Mouse (Mus musculus) intestine, embryonic 16.5 days (tissue): Measurements from ENCODE around the gene Mrrf. TPM values are rescaled to one million over a fixed set of nuclear protein-coding genes. Genes with fewer than 3 reads are reported as not detected.

Source experiments
- ATAC-seq: fragments of 200-750 bp; cut with Nextera tagmentation; 2 replicates; pipeline ENCODE4 v1.8.0; 2017; ENCODE audit warnings: moderate TSS enrichment, moderate library complexity
- H3K27ac ChIP-seq: fragments of 300-500 bp; sonication (generic); 2 replicates; pipeline ENCODE4 v1.5.1; 2014; ENCODE audit warnings: mild to moderate bottlenecking, low read length
- H3K27me3 ChIP-seq: fragments of 300-500 bp; sonication (generic); replicated peaks from 2 replicates; pipeline ENCODE4 v1.6.1; 2014; ENCODE audit warnings: low read length, control low read depth, mixed read lengths; ENCODE audit not compliant: control insufficient read depth, insufficient read depth
- H3K36me3 ChIP-seq: fragments of 300-500 bp; sonication (generic); 2 replicates; pipeline ENCODE4 v1.6.1; 2014; ENCODE audit warnings: low read length, control low read depth; ENCODE audit not compliant: control insufficient read depth, insufficient read depth
- H3K4me1 ChIP-seq: fragments of 300-500 bp; sonication (generic); 2 replicates; pipeline ENCODE4 v1.6.1; 2014; ENCODE audit warnings: low read length, control low read depth, mixed read lengths; ENCODE audit not compliant: control insufficient read depth, insufficient read depth
- H3K4me2 ChIP-seq: fragments of 300-500 bp; sonication (generic); 2 replicates; pipeline ENCODE4 v1.6.1; 2014; ENCODE audit warnings: low read depth, low read length, control low read depth
- H3K4me3 ChIP-seq: fragments of 300-500 bp; sonication (generic); 2 replicates; pipeline ENCODE4 v1.5.1; 2014; ENCODE audit warnings: mild to moderate bottlenecking, low read length
- H3K9ac ChIP-seq: fragments of 300-500 bp; sonication (generic); 2 replicates; pipeline ENCODE4 v1.6.1; 2014; ENCODE audit warnings: low read depth, low read length
- H3K9me3 ChIP-seq: fragments of 300-500 bp; sonication (generic); 2 replicates; pipeline ENCODE4 v1.6.1; 2016; ENCODE audit warnings: low read length, control low read depth; ENCODE audit not compliant: control insufficient read depth
- WGBS: fragments of 180-500 bp; shearing (Covaris S2); extraction: QIAGEN DNeasy Blood & Tissue Kit; methylation state at CpG from one replicate; pipeline ENCODE4 v1.1.7; 2014; 5-methylcytosine and 5-hydroxymethylcytosine counted together
- polyA plus RNA-seq: library from polyadenylated mRNA; unstranded; fragments of >200 nt; fragmentation: Nextera tagmentation; extraction: Ambion mirVana; gene quantifications from 2 replicates; pipeline ENCODE4 v1.2.1, GENCODE M21; 2015

Gene Mrrf
- polyA plus RNA-seq, 1 experiment from 2014 or later: 32.3 TPM

GRCm38 (mm10) chr2:36203011-36203825 is 67.0 kb downstream of the Mrrf start:
- WGBS: 1% methylated on average over 39 of the region's 39 CpGs
- Histone ChIP-seq H3K27me3 (peaks cover 25% of the 10 kb centered on the region), H3K4me1 (peaks cover 20% of the 10 kb centered on the region), H3K4me3 (peak overlapping the region; percentile 41), H3K36me3 (no peaks in the 10 kb centered on the region), H3K27ac (no peak overlapping the region), H3K9me3 (no peaks in the 10 kb centered on the region), H3K4me2 (peak overlapping the region; percentile 85), H3K9ac (peak overlapping the region; percentile 50; the same call in 1 of the 2 replicates)
- peak; percentile 43; the same call in 1 of the 2 replicates for ATAC-seq

- Histone ChIP-seq H3K4me2 (no peak overlapping the region), H3K36me3 (no peaks in the 10 kb centered on the region), H3K4me3 (no peak overlapping the region), H3K9ac (no peak overlapping the region), H3K4me1 (peaks cover 13% of the 10 kb centered on the region), H3K27me3 (peaks cover 31% of the 10 kb centered on the region), H3K9me3 (no peaks in the 10 kb centered on the region), H3K27ac (no peak overlapping the region)
- ATAC-seq: no peak
- WGBS: 62% methylated on average over 4 of the region's 4 CpGs
Observed at GRCm38 (mm10) chr2:36204595-36204994, 68.4 kb downstream of the Mrrf start.

GRCm38 (mm10) chr2:36207071-36207470 is 70.9 kb downstream of the Mrrf start:
- H3K9ac ChIP-seq: no peak overlapping the region

GRCm38 (mm10) chr2:36210796-36211195 is 74.6 kb downstream of the Mrrf start:
- H3K4me3 ChIP-seq: peak overlapping the region; percentile 9; the same call in 1 of the 2 replicates
- WGBS: 9% methylated on average over 32 of the region's 34 CpGs

More at GRCm38 (mm10) chr2:36207071-36207470, 70.9 kb downstream of the Mrrf start:
- WGBS: 64% methylated on average over 11 of the region's 11 CpGs
- Histone ChIP-seq H3K36me3 (no peaks in the 10 kb centered on the region), H3K27ac (no peak overlapping the region), H3K9me3 (no peaks in the 10 kb centered on the region), H3K4me2 (no peak overlapping the region), H3K4me3 (no peak overlapping the region), H3K4me1 (peaks cover 18% of the 10 kb centered on the region), H3K27me3 (peaks cover 39% of the 10 kb centered on the region)
- ATAC-seq: no peak

GRCm38 (mm10) chr2:36211785-36212184 is 75.6 kb downstream of the Mrrf start:
- H3K4me1 ChIP-seq: peaks cover 16% of the 10 kb centered on the region
- no peak overlapping the region for H3K4me2 ChIP-seq
- no peak overlapping the region for H3K27ac ChIP-seq
- no peak overlapping the region for H3K4me3 ChIP-seq
- no peaks in the 10 kb centered on the region for H3K9me3 ChIP-seq
- H3K9ac ChIP-seq: no peak overlapping the region
- peaks cover 21% of the 10 kb centered on the region for H3K27me3 ChIP-seq
- ATAC-seq: no peak
- WGBS: 44% methylated on average over 7 of the region's 7 CpGs
- H3K36me3 ChIP-seq: no peaks in the 10 kb centered on the region

More at GRCm38 (mm10) chr2:36210796-36211195, 74.6 kb downstream of the Mrrf start:
- no peak overlapping the region for H3K27ac ChIP-seq
- H3K36me3 ChIP-seq: no peaks in the 10 kb centered on the region
- no peak for ATAC-seq
- 0 out of 2 replicates have a peak overlapping the region, but pooled peaks have one; percentile 19 for H3K9ac ChIP-seq
- H3K27me3 ChIP-seq: peaks cover 21% of the 10 kb centered on the region
- peak overlapping the region; percentile 20; the same call in 1 of the 2 replicates for H3K4me2 ChIP-seq
- H3K9me3 ChIP-seq: no peaks in the 10 kb centered on the region
- peaks cover 12% of the 10 kb centered on the region for H3K4me1 ChIP-seq

- Histone ChIP-seq H3K4me3 (no peak overlapping the region), H3K27ac (no peak overlapping the region), H3K27me3 (peaks cover 21% of the 10 kb centered on the region), H3K4me2 (no peak overlapping the region), H3K9me3 (no peaks in the 10 kb centered on the region), H3K4me1 (peaks cover 24% of the 10 kb centered on the region), H3K36me3 (no peaks in the 10 kb centered on the region), H3K9ac (no peak overlapping the region)
- 61% methylated on average over 7 of the region's 7 CpGs for WGBS
- peak; percentile 39; the same call in 1 of the 2 replicates for ATAC-seq
Observed at GRCm38 (mm10) chr2:36213108-36213507, 76.9 kb downstream of the Mrrf start.

GRCm38 (mm10) chr2:36214023-36214422 is 77.8 kb downstream of the Mrrf start:
- H3K9ac ChIP-seq: no peak overlapping the region
- H3K36me3 ChIP-seq: no peaks in the 10 kb centered on the region
- H3K9me3 ChIP-seq: no peaks in the 10 kb centered on the region
- ATAC-seq: peak; percentile 79
- H3K27me3 ChIP-seq: peaks cover 18% of the 10 kb centered on the region
- WGBS: 3% methylated on average over 8 of the region's 8 CpGs
- H3K27ac ChIP-seq: no peak overlapping the region
- no peak overlapping the region for H3K4me3 ChIP-seq
- H3K4me1 ChIP-seq: peaks cover 24% of the 10 kb centered on the region
- peak overlapping the region; percentile 38; the same call in 1 of the 2 replicates for H3K4me2 ChIP-seq

GRCm38 (mm10) chr2:36214425-36214824 is 78.2 kb downstream of the Mrrf start:
- H3K4me2 ChIP-seq: peak overlapping the region; percentile 38; the same call in 1 of the 2 replicates
- no peaks in the 10 kb centered on the region for H3K36me3 ChIP-seq
- no peaks in the 10 kb centered on the region for H3K9me3 ChIP-seq
- WGBS: 61% methylated on average over 5 of the region's 5 CpGs
- H3K4me1 ChIP-seq: peaks cover 24% of the 10 kb centered on the region
- H3K27me3 ChIP-seq: peaks cover 14% of the 10 kb centered on the region
- H3K9ac ChIP-seq: no peak overlapping the region
- no peak for ATAC-seq
- H3K4me3 ChIP-seq: no peak overlapping the region
- H3K27ac ChIP-seq: no peak overlapping the region

GRCm38 (mm10) chr2:36215203-36215739 is 79.1 kb downstream of the Mrrf start:
- no peak for ATAC-seq
- H3K9me3 ChIP-seq: no peaks in the 10 kb centered on the region
- no peak overlapping the region for H3K4me2 ChIP-seq
- H3K4me1 ChIP-seq: peaks cover 24% of the 10 kb centered on the region
- H3K9ac ChIP-seq: no peak overlapping the region
- peaks cover 12% of the 10 kb centered on the region for H3K27me3 ChIP-seq
- no peak overlapping the region for H3K4me3 ChIP-seq
- H3K36me3 ChIP-seq: no peaks in the 10 kb centered on the region
- no peak overlapping the region for H3K27ac ChIP-seq
- 93% methylated on average over 5 of the region's 5 CpGs for WGBS
